Mouse (Mus musculus) stomach, postnatal 0 days (tissue): ENCODE data around the gene Chrm3. TPM values are rescaled to one million over a fixed set of nuclear protein-coding genes. Genes with fewer than 3 reads are reported as not detected.

Experiments used
- ATAC-seq: fragments of 200-750 bp; cut with Nextera tagmentation; 2 replicates; pipeline ENCODE4 v1.8.0; 2017; ENCODE audit not compliant: low FRiP score, low TSS enrichment
- DNase-seq: peaks from one replicate; pipeline ENCODE4 v3.0.0-alpha.2; 2016; ENCODE audit warnings: low spot score
- H3K27ac ChIP-seq: fragments of 300-500 bp; sonication (generic); replicated peaks from 2 replicates; pipeline ENCODE4 v1.5.1; 2014; ENCODE audit warnings: mild to moderate bottlenecking, control low read depth
- H3K27me3 ChIP-seq: fragments of 300-500 bp; sonication (generic); 2 replicates; pipeline ENCODE4 v1.6.1; 2014; ENCODE audit warnings: low read length; ENCODE audit not compliant: control insufficient read depth, insufficient read depth
- H3K36me3 ChIP-seq: fragments of 300-500 bp; sonication (generic); 2 replicates; pipeline ENCODE4 v1.6.1; 2014; ENCODE audit warnings: low read length, mixed read lengths; ENCODE audit not compliant: control insufficient read depth, insufficient read depth
- H3K4me1 ChIP-seq: fragments of 300-500 bp; sonication (generic); replicated peaks from 2 replicates; pipeline ENCODE4 v1.6.1; 2014; ENCODE audit warnings: antibody characterized with exemption; ENCODE audit not compliant: control insufficient read depth, insufficient read depth
- H3K4me2 ChIP-seq: fragments of 300-500 bp; sonication (generic); replicated peaks from 2 replicates; pipeline ENCODE4 v1.6.1; 2014; ENCODE audit warnings: low read depth, mild to moderate bottlenecking, control low read depth, moderate library complexity
- H3K4me3 ChIP-seq: fragments of 300-500 bp; sonication (generic); 2 replicates; pipeline ENCODE4 v1.5.1; 2014; ENCODE audit warnings: low read depth, low read length, control low read depth
- H3K9ac ChIP-seq: fragments of 300-500 bp; sonication (generic); 2 replicates; pipeline ENCODE4 v1.6.1; 2014; ENCODE audit warnings: mild to moderate bottlenecking, low read length, control low read depth, mixed read lengths
- H3K9me3 ChIP-seq: fragments of 300-500 bp; sonication (generic); 2 replicates; pipeline ENCODE4 v1.6.1; 2016; ENCODE audit warnings: low read length; ENCODE audit not compliant: control insufficient read depth
- CTCF ChIP-seq: IDR thresholded peaks from 2 replicates; pipeline ENCODE4 v1.5.1; 2016; ENCODE audit warnings: antibody characterized with exemption, low read depth, mild to moderate bottlenecking, moderate library complexity
- EP300 ChIP-seq: optimal IDR thresholded peaks from 2 replicates; pipeline ENCODE3; 2016; ENCODE audit warnings: antibody characterized with exemption
- WGBS: fragments of 180-500 bp; shearing (Covaris S2); extraction: QIAGEN DNeasy Blood & Tissue Kit; methylation state at CpG from one replicate; pipeline ENCODE4 v1.1.7; 2014; 5-methylcytosine and 5-hydroxymethylcytosine counted together
- polyA plus RNA-seq: library from polyadenylated mRNA; unstranded; fragments of >200 nt; fragmentation: Nextera tagmentation; extraction: Ambion mirVana; gene quantifications from 2 replicates; pipeline ENCODE4 v1.2.1, GENCODE M21; 2015

Chrm3 gene
- polyA plus RNA-seq, 1 experiment from 2014 or later: 1.6 TPM

- 76% methylated on average over 2 of the region's 2 CpGs for WGBS
- Histone ChIP-seq H3K4me2 (no peak overlapping the region), H3K4me1 (no peaks in the 10 kb centered on the region), H3K27me3 (no peaks in the 10 kb centered on the region), H3K9ac (no peak overlapping the region), H3K4me3 (no peak overlapping the region), H3K27ac (no peak overlapping the region), H3K9me3 (no peaks in the 10 kb centered on the region), H3K36me3 (no peaks in the 10 kb centered on the region)
- no peak for ATAC-seq
- no peak for DNase-seq
- no peak for TF ChIP-seq CTCF
Measured at GRCm38 (mm10) chr13:10295160-10295559, 65.5 kb downstream of the Chrm3 start.

- Histone ChIP-seq H3K4me3 (no peak overlapping the region), H3K36me3 (no peaks in the 10 kb centered on the region), H3K9ac (no peak overlapping the region), H3K27me3 (no peaks in the 10 kb centered on the region), H3K27ac (no peak overlapping the region), H3K4me1 (no peaks in the 10 kb centered on the region), H3K4me2 (no peak overlapping the region), H3K9me3 (no peaks in the 10 kb centered on the region)
- no peak for DNase-seq
- ATAC-seq: no peak
- TF ChIP-seq EP300 (no peak), CTCF (no peak)
- 74% methylated on average over 4 of the region's 4 CpGs for WGBS
Measured at GRCm38 (mm10) chr13:10284331-10284730, 76.3 kb downstream of the Chrm3 start.

- H3K9me3 ChIP-seq: no peaks in the 10 kb centered on the region
- no peak overlapping the region for H3K4me3 ChIP-seq
- WGBS: 63% methylated on average over 1 of the region's 1 CpGs
- no peak for TF ChIP-seq CTCF
- TF ChIP-seq EP300: no peak
- no peak overlapping the region for H3K9ac ChIP-seq
- H3K27me3 ChIP-seq: no peaks in the 10 kb centered on the region
- no peaks in the 10 kb centered on the region for H3K36me3 ChIP-seq
- ATAC-seq (no peak), DNase-seq (no peak)
- H3K4me2 ChIP-seq: no peak overlapping the region
- no peaks in the 10 kb centered on the region for H3K4me1 ChIP-seq
- no peak overlapping the region for H3K27ac ChIP-seq
Measured at GRCm38 (mm10) chr13:10274907-10275306, 85.7 kb downstream of the Chrm3 start.

GRCm38 (mm10) chr13:10263784-10264183, 96.9 kb downstream of the Chrm3 start:
- 79% methylated on average over 3 of the region's 3 CpGs for WGBS
- Histone ChIP-seq H3K4me1 (no peaks in the 10 kb centered on the region), H3K9ac (no peak overlapping the region), H3K36me3 (no peaks in the 10 kb centered on the region), H3K27me3 (no peaks in the 10 kb centered on the region), H3K4me3 (no peak overlapping the region), H3K27ac (no peak overlapping the region), H3K4me2 (no peak overlapping the region), H3K9me3 (no peaks in the 10 kb centered on the region)
- ATAC-seq: no peak
- TF ChIP-seq CTCF: no peak
- TF ChIP-seq EP300: no peak
- no peak for DNase-seq

GRCm38 (mm10) chr13:10253049-10253448, 107.6 kb downstream of the Chrm3 start:
- TF ChIP-seq EP300: no peak
- no peak for TF ChIP-seq CTCF
- no peak for DNase-seq
- Histone ChIP-seq H3K9me3 (no peaks in the 10 kb centered on the region), H3K4me3 (no peak overlapping the region), H3K4me2 (no peak overlapping the region), H3K9ac (no peak overlapping the region), H3K36me3 (no peaks in the 10 kb centered on the region), H3K27ac (no peak overlapping the region), H3K4me1 (no peaks in the 10 kb centered on the region), H3K27me3 (no peaks in the 10 kb centered on the region)
- no peak for ATAC-seq

GRCm38 (mm10) chr13:10251499-10252179, 109.0 kb downstream of the Chrm3 start:
- Histone ChIP-seq H3K4me2 (no peak overlapping the region), H3K27ac (no peak overlapping the region), H3K27me3 (no peaks in the 10 kb centered on the region), H3K4me3 (no peak overlapping the region), H3K9me3 (no peaks in the 10 kb centered on the region), H3K9ac (no peak overlapping the region), H3K4me1 (no peaks in the 10 kb centered on the region), H3K36me3 (no peaks in the 10 kb centered on the region)
- no peak for TF ChIP-seq CTCF
- TF ChIP-seq EP300: no peak
- DNase-seq: no peak
- 56% methylated on average over 5 of the region's 5 CpGs for WGBS
- no peak for ATAC-seq
